Mouse (Mus musculus) cerebellum, postnatal 25 days (tissue): ENCODE results near the gene Olfr1167.
"Not testable (repeated sequence)": the region's sequence is repeated elsewhere in the genome, so short reads cannot be mapped to it uniquely, and the experiment has no call there.

Source experiments
- DNase-seq, 2 experiments: peaks; one replicate each; pipeline ENCODE4 v3.0.0; 2021; ENCODE audit warnings: mixed read lengths in 2 of 2

Olfr1167 gene

GRCm38 (mm10) chr2:88155093-88155492, at the start of gene Olfr1167:
TSS of gene Olfr1167 (minus strand) at chr2:88155193.
- not testable (repeated sequence) for DNase-seq

GRCm38 (mm10) chr2:88181580-88181979, 26.6 kb upstream of the Olfr1167 start, which contains the start of gene Olfr1168:
TSS of gene Olfr1168 (plus strand) at chr2:88181880.
- no peak for DNase-seq

- DNase-seq, result no peak
Measured at GRCm38 (mm10) chr2:88128172-88128571, 26.8 kb downstream of the Olfr1167 start, which contains the start of gene Olfr1166. TSS of gene Olfr1166 (minus strand) at chr2:88128272.
